In genomic region chr1:184384088-184384823, GRCm38 (mm10) we compare ENCODE assay signal across 28 mouse cellular contexts.
DNase-seq lines count a peak whose midpoint lies in the region; ATAC-seq lines count a peak whose summit lies in the region.
"Had no signal": no experiment of that assay in that cellular context is flagged by ENCODE, and none has a peak within 500 bp of the region (broad histone marks: within the 10 kb centered on the region; RNA-seq: fewer than 3 reads in every experiment).

No protein-coding gene starts in this region.

- intact Hi-C loops in left cerebral cortex, postnatal 36 days (cut with DNase I) = no loop called here

- no peaks in the 10 kb centered on the region for H3K36me3 ChIP-seq in limb, embryonic 11.5 days (ENCODE audit: control insufficient read depth, insufficient read depth, low read length)
- no peaks in the 10 kb centered on the region for H3K36me3 ChIP-seq in limb, embryonic 10.5 days
- H3K36me3 ChIP-seq in embryonic facial prominence, embryonic 14.5 days (ENCODE audit: control insufficient read depth, insufficient read depth, low read length) = no peaks in the 10 kb centered on the region
- H3K36me3 ChIP-seq: embryonic facial prominence, embryonic 13.5 days; heart, embryonic 10.5 days; liver, embryonic 13.5 days; neural tube, embryonic 15.5 days had no signal

- H3K9ac ChIP-seq in limb, embryonic 11.5 days (ENCODE audit: low read length) = no peak overlapping the region
- no peak overlapping the region for H3K9ac ChIP-seq in embryonic facial prominence, embryonic 14.5 days (ENCODE audit: low read depth, low read length)
- H3K9ac ChIP-seq: embryonic facial prominence, embryonic 13.5 days; forebrain, embryonic 13.5 days; hindbrain, embryonic 14.5 days; liver, embryonic 13.5 days; neural tube, embryonic 15.5 days had no signal

- no peak overlapping the region for H3K27ac ChIP-seq in limb, embryonic 11.5 days (replicated peaks; ENCODE audit: low read depth, low read length)
- no peak overlapping the region for H3K27ac ChIP-seq in limb, embryonic 10.5 days
- H3K27ac ChIP-seq in embryonic facial prominence, embryonic 14.5 days (replicated peaks; ENCODE audit: low read depth, low read length) = no peak overlapping the region
- H3K27ac ChIP-seq: embryonic facial prominence, embryonic 13.5 days; forebrain, embryonic 13.5 days; heart, embryonic 10.5 days; hindbrain, embryonic 14.5 days; kidney, postnatal 0 days; left cerebral cortex, adult 2 months; liver, embryonic 13.5 days; neural tube, embryonic 15.5 days had no signal

- H3K4me3 ChIP-seq in limb, embryonic 11.5 days (ENCODE audit: low read depth, low read length) = no peak overlapping the region
- no peak overlapping the region for H3K4me3 ChIP-seq in limb, embryonic 10.5 days
- H3K4me3 ChIP-seq in embryonic facial prominence, embryonic 14.5 days (ENCODE audit: low read depth, low read length) = no peak overlapping the region
- H3K4me3 ChIP-seq: embryonic facial prominence, embryonic 13.5 days; forebrain, embryonic 13.5 days; heart, embryonic 10.5 days; left cerebral cortex, adult 2 months; liver, embryonic 13.5 days; neural tube, embryonic 15.5 days had no signal

- peak; percentile 40 for DNase-seq in limb, embryonic 11.5 days (ENCODE audit: low spot score)
- no peak for DNase-seq in limb, embryonic 10.5 days (ENCODE audit: low spot score)
- DNase-seq in Muller cell, postnatal 12 days (ENCODE audit: inconsistent ontology term) = peak; percentile 31
- DNase-seq in embryonic facial prominence, embryonic 14.5 days (ENCODE audit: low spot score) = peak; percentile 48
- no peak for DNase-seq in left cerebral cortex, postnatal 36 days (ENCODE audit: low spot score in 2 of 2)
- no peak for DNase-seq in heart, adult 18-20 months
- no peak for DNase-seq in frontal cortex, postnatal 10 days (ENCODE audit: low spot score in 2 of 2)
- DNase-seq: adrenal gland, adult 8-10 months; cerebellum, adult 2 months; cerebellum, postnatal 36 days; heart, postnatal 4 days; kidney, adult 18-20 months; left cerebral cortex, postnatal 4 days; liver, embryonic 13.5 days; lung, adult 2 months; lung, postnatal 14 days; right cerebral cortex, adult 18-20 months; right cerebral cortex, postnatal 4 days; thymus, postnatal 14 days had no signal

- no peaks in the 10 kb centered on the region for H3K9me3 ChIP-seq in limb, embryonic 11.5 days (ENCODE audit: control insufficient read depth, low read length)
- no peaks in the 10 kb centered on the region for H3K9me3 ChIP-seq in limb, embryonic 10.5 days (replicated peaks)
- no peaks in the 10 kb centered on the region for H3K9me3 ChIP-seq in embryonic facial prominence, embryonic 14.5 days (ENCODE audit: control insufficient read depth, low read length)
- H3K9me3 ChIP-seq: embryonic facial prominence, embryonic 13.5 days; forebrain, embryonic 13.5 days; heart, embryonic 10.5 days; liver, embryonic 13.5 days; neural tube, embryonic 15.5 days had no signal

- 0 out of 2 replicates have a peak, but pooled peaks cover 4% of the 10 kb centered on the region for H3K4me1 ChIP-seq in limb, embryonic 11.5 days (ENCODE audit: control insufficient read depth, insufficient read depth, low read length)
- peaks cover 12% of the 10 kb centered on the region for H3K4me1 ChIP-seq in limb, embryonic 10.5 days
- no peaks in the 10 kb centered on the region for H3K4me1 ChIP-seq in embryonic facial prominence, embryonic 14.5 days (ENCODE audit: control insufficient read depth, insufficient read depth, low read length)
- H3K4me1 ChIP-seq: embryonic facial prominence, embryonic 13.5 days; forebrain, embryonic 13.5 days; heart, embryonic 10.5 days; liver, embryonic 13.5 days; neural tube, embryonic 15.5 days had no signal

- H3K27me3 ChIP-seq in limb, embryonic 11.5 days (ENCODE audit: control insufficient read depth, insufficient read depth, low read length) = no peaks in the 10 kb centered on the region
- no peaks in the 10 kb centered on the region for H3K27me3 ChIP-seq in limb, embryonic 10.5 days (ENCODE audit: low read depth, poor library complexity, severe bottlenecking)
- H3K27me3 ChIP-seq in embryonic facial prominence, embryonic 14.5 days (replicated peaks; ENCODE audit: control insufficient read depth, insufficient read depth, low read length) = no peaks in the 10 kb centered on the region
- H3K27me3 ChIP-seq: forebrain, embryonic 13.5 days; liver, embryonic 13.5 days; neural tube, embryonic 15.5 days had no signal

- no peak for ATAC-seq in limb, embryonic 11.5 days (ENCODE audit: insufficient number of reproducible peaks, low FRiP score, low TSS enrichment, low read depth)
- ATAC-seq in embryonic facial prominence, embryonic 14.5 days (ENCODE audit: low read depth) = no peak
- ATAC-seq: forebrain, embryonic 13.5 days; inflammation-experienced regulatory T-cells, adult 6 months had no signal

- WGBS in limb, embryonic 11.5 days = 56% methylated on average over 7 of the region's 7 CpGs
- 55% methylated on average over 7 of the region's 7 CpGs for WGBS in limb, embryonic 10.5 days
- 45% methylated on average over 7 of the region's 7 CpGs for whole genome bisulfite sequencing in embryonic facial prominence, embryonic 14.5 days

- no peak overlapping the region for H3K4me2 ChIP-seq in limb, embryonic 11.5 days (ENCODE audit: low read depth, severe bottlenecking)
- no peak overlapping the region for H3K4me2 ChIP-seq in embryonic facial prominence, embryonic 14.5 days (ENCODE audit: low read depth, low read length)
- H3K4me2 ChIP-seq: embryonic facial prominence, embryonic 13.5 days; forebrain, embryonic 13.5 days; hindbrain, embryonic 14.5 days; liver, embryonic 13.5 days; midbrain, embryonic 11.5 days; neural tube, embryonic 15.5 days had no signal

Comparison
In these comparisons a context has a peak if more than half of its experiments do, and no peak if none do; other contexts are left out.
1. DNase-seq: peak in limb, embryonic 11.5 days (single experiment), Muller cell, postnatal 12 days (single experiment) and embryonic facial prominence, embryonic 14.5 days (single experiment); none in limb, embryonic 10.5 days (single experiment), left cerebral cortex, postnatal 36 days (0 of 2), heart, adult 18-20 months (0 of 2) and frontal cortex, postnatal 10 days (0 of 2).